Mouse (Mus musculus) testis, postnatal 10 days (tissue): ENCODE data around the gene Ttc7b.

Experiments used
- DNase-seq: peaks from one replicate; pipeline ENCODE4 v3.0.0; 2021; ENCODE audit warnings: low spot score

The Ttc7b gene

DNA sequence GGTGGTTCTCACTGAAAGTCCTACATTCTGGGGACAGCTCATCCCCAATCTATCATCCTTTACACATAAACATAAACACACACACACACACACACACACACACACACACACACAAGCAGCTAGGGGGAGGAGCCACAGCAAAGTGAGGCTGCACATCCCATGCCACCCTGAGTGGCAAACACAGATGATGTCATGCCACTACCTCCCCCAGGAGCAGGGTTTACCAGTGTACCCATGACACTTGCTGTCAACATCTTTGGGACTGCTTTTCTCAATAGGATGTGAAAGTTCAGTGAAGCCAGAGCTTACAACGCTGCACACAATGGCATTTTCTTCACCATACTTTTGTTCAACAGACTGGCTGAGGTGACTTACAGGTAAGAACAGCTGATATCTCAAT lies 140.8 kb downstream of the Ttc7b start:
- DNase-seq = no peak

DNA sequence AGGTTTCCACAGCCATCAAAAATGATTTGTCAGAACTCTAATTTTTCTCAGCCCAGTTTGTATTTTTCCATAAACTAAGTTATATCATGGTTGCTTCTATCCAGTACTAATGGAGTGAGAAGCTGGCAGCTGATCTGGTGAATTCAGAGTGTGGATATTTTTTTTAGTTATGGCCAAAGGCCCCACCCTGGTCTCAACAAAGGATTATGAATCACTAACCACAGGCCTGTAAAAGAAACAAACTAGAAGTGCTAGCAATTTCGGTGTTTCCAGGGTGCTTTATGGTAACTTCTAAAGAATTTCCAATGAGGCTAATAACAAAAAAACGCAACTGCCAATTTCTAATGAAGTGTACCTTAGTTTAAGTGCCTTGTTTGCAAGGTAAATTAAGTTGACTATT lies 142.4 kb downstream of the Ttc7b start:
- DNase-seq = no peak

DNA sequence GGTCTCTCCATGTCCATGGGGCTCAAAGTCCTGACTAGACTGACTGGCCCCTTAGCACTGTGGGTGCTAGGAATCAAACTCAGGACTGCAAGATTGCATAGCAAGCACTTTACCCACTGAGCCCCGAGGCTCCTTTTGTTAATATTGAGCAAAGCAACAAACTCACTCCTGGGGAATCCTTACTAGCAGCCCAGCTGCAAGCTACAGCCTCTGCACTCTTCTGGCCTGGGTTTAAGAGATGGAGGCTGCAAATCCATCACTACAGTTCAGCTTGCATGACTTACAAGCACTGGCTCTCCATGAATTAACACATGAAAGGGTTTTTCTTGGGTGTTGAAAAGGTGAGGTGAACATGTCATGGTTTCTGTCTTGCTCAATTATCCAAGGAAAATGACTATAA lies 142.8 kb downstream of the Ttc7b start:
- no peak for DNase-seq

DNA sequence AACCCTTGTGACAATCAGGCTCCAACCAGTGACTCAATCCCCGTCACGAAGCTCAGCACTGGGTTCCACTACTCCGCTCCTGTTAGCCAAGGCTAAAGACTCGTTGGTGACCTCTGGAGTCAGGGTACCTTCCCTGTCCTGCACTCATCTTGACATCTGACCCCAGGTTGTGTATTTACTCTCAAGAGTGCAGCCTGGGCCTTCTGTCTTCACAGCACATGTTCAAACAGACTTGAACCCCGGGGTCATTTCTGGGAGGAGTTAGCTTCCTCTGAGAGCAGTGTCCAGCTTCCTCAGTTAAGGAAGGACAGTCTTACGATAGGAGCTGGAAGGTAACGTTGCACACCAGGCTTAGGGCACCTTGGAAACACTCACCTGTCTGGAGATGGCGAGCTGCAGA lies 144.8 kb downstream of the Ttc7b start:
- no peak for DNase-seq

DNA sequence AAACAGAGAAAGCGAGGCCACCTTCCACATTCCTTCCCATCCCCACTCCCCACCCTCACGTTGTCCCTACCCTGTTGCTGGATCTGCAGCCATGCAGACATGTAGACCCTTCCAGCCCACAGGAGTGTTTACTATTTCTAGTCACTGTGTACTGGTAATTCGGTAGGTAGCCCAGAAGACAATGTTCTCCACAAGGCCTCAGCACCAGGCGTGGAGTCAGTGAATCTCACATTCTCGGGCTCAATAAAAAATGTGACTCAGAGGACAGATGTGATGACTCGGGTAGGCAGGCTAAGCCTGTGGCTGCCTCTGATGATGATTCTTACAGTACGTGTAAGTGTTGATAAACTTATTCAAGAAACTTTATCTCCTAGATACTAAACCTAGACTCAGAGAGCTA lies 147.8 kb downstream of the Ttc7b start:
- DNase-seq = no peak

DNA sequence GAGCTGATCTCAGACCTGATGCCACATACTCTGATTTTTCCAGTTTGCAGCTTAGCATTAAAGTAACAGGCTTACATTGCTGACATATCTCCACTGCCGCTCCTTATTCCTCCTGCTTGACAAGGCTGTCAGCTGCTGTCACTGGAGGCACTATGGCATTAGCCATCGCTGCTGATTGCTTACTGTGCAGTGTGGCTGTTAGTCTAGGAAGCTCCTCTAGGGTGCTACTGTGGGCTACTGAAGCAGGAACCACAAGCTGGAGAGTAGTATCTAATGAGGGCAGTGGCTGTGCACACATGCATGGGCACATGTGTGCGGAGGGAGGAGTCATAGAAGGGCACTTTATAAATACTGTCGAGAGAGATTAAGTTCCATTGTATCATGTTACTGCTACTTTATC lies 148.6 kb downstream of the Ttc7b start:
- no peak for DNase-seq

DNA sequence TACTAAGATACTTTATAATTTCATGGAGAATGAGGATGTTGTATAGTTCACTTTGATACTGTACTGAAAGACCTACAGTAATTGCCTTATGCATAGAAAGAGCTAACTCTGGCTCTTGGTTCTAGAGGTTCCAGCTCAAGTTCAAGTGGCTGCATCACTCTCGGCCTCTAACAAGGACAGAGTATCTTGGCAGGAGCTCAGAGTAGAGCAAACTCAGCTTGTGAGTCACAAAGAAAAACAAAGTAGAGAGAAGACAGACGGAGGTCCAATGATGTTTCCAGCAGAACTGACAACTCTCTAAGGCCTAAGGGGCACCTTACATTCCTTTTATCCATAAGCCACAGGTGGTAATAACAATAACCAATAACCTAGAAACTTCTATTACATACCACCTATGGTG lies 150.8 kb downstream of the Ttc7b start:
- no peak for DNase-seq

DNA sequence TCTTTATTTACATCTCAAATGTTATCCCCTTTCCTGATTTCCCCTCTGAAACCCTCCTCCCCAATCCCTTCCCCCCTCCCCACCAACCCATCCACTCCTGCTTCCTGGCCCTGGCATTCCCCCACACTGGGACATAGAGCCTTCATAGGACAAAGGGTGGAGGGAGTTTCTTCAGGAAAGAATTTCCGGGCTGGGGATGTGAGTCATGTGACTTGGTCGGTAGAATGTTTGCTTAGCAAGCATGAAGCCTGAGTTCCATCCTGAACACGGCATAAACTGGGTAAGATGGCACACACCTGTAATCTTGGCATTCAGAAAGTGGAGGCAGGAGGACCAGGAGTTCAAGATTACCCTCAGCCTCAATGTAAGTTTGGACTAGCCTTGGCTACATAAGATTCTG lies 151.4 kb downstream of the Ttc7b start:
- DNase-seq = no peak

DNA sequence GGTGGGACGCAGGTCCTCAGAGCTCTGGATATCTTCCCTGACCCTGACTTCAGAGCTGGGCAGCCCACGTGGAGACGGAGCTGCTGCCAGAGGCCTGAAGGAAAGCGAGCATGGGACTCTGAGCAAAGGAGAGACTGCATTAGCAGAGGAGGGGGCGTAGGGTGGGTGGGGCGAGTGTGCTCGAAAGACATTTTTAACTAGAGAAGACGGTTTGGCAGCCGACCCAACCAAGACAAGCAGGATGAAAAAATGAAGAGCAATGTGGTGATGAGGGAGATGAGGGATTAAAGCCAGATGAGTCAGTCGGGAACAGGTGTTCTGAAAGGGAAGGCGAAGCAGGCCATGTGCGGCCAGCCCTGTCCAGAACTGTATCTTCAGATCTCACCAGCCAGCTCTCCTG lies 159.3 kb downstream of the Ttc7b start:
- DNase-seq = no peak

DNA sequence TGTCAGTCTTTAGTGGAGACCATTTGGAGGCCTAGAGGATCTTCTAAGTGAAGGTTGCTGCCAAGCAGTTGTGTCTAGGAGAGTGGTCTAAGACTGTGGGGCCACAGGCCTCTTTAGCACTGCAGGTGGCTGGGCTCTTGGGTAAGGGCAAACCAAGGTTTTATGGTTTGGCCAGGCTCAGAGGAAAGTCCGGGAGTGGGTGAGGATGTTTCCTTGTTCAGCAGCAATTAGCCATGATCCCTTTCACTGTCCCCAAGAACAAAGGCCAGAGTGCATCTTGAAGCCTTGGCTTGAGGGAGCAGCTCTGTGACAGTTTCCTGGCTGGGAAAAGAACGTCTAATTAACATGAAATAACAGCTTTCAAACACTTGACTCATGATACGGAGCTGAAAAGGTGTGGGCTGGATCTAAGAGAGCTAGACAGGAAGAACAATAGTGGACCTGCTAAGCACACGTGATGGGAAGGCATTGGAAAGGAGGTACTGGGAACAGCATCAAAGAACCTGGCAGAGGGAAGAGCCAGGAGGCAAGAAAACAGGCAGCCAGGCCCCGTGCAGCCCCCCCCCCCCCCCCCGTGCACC lies 162.5 kb downstream of the Ttc7b start:
- no peak for DNase-seq

DNA sequence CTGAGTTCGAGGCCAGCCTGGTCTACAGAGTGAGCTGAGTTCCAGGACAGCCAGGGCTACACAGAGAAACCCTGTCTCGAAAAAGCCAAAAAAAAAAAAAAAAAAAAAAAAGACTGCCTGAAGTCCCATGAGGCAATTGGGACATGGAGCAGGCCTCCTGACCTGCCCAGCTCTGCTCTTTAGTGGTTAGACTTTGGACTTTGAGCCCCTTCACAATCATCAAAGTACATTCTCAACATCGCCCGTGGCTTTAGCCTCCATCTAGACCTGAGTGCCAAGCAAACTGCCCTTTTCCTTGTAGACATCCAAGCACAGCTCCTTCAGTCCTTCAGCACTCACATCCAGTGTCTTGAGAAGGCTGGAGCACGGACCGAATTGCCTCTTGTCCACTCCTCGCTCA lies 164.2 kb downstream of the Ttc7b start:
- DNase-seq = no peak

DNA sequence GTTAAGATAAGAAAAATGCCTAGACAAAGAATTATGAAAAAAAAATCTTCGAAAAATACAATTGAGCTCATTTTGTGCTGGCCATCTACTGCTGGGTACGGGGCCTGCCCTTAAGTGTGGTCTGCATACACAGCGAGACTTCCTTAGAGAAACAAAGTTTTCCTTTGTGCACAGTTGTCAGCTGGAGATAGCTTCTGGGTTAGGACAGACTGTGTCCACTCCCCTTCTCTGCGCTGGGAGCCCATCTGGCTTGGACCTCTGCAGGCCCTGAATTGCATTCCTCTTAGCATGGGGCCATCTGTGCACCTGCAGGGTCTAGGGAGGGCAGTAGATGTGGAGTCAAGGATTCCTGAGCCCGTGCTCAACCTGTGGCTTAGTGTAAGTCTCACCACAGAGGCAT lies 165.1 kb downstream of the Ttc7b start:
- DNase-seq = no peak

DNA sequence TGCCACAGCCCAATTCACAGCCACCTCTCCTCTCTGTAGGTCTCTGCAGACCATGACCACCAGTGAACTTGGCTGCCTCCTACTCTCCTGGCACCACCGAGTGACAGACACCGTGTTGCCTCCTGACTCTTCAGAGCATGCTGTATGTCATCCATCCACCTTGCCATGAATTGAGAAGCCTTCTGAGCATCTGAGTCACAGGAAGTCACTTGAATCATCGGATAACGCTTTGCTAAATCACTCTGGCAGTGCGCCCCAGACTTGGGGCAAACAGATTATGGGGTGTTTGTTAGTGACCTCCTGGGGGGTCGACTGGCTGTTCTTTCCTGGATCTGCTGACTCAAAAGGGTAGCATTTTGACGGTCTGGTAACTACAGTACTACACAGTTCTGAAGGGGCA lies 166.7 kb downstream of the Ttc7b start:
- no peak for DNase-seq

DNA sequence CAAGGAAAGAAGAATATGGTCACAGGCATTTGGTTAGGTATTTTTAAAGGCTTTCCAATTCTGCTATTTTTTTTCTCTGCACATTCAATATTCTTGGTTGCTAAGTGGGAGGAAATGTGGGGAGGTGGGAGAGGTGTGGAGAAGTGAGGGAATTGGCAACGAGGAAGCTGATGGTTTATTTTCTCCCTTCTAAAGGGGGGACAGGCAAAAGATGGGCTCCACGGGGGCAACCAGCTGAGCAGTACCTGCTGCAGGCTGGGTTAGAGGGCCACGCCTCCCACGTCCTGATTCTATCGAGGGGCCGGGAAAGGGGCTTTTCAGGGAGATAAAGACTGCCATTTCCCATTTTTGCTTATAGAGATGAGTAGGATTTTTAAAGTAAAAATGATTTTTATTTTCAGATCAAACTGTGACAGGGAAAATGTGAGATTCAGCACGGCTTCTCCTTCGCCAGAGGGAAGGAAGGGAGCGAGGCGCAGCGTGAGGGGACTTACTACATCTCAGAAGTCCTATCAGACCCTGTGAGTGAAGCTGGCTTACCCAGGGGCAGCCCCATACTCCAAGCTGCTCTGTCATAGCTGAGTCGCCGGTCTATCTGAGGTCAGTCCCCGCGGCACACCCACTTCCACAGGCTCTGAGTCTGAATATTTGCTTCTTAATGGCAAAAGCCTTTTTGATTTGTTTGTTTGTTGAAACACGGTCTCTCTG lies 167.4 kb downstream of the Ttc7b start:
- no peak for DNase-seq

DNA sequence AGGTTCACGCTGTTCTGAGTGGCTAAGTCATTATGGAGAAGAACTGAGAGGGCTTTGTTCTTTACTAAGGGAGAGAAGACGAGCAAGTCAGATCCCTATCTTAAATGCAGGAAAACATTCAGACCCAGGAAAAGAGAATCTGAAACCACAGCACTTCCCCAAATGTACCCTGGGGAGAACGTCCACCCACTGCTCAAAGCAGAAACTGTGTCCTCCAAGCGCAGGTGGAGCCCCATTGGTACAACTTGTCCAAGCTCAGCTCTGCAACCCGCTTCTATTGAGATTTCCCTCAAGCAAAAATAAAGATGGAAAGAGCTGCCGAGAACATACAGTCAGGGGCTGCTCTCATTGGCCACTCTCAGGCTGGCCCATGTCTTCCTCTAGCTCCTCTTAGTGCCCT lies 168.5 kb downstream of the Ttc7b start:
- no peak for DNase-seq

DNA sequence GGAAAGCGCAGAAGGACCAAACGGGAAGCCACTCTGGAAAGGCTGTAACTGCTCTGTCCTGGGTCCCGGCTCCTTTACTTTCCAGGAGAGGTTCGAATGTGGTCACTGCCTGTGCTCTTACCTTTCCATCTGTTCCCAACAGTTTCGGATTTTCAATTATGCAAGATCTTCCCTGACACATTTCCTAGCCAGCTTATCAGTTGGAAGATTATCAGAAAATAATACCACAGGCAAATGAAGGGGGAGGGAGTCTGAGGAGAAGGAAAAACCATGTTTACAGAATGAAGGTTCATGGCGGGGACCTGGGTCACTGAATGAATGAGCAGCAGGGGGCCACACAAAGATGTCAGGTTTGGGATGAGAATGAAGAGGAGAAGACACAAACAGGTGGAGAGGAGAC lies 177.1 kb downstream of the Ttc7b start:
- DNase-seq = no peak

DNA sequence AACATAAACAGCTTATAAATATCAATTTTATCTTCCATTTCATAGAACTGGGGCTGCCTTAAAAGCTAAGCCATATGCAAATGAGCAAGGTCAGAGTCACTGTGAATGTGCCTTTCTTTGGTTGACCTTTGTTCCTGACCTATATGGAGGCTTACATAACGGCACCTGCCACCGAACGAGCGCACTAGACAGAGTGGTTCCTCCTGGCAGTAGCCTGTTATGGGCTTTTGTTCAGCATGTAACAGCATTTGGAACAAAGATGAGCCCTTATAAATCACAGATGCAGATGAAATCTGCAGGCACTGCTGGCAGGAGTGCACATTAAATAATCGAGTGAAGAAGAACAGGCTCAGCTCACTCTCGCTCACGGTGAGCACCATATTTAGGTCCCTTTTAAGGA lies 179.0 kb downstream of the Ttc7b start:
- DNase-seq = no peak

DNA sequence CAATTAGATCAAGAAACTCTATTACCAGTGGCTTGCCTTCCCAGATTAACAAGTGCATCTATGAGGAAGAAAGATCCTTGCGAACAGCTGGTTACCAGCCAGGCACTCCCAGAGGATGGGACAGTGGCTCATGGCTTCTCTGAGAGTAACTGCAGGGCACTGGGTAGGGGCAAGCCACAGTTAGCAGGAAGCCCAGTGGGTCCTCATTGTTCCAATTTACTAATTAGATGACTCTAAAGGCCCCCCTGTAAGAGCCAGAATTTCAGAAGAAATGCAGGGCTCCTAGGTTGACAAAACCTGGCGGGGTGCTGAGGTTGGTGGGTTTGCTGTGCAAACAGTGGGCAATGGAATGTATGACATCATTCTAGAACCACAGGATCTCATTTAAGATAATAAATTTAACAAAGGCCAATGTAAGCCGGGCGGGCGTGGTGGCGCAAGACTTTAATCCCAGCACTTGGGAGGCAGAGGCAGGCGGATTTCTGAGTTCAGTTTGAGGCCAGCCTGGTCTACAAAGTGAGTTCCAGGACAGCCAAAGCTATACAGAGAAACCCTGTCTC lies 179.6 kb downstream of the Ttc7b start:
- DNase-seq = no peak

DNA sequence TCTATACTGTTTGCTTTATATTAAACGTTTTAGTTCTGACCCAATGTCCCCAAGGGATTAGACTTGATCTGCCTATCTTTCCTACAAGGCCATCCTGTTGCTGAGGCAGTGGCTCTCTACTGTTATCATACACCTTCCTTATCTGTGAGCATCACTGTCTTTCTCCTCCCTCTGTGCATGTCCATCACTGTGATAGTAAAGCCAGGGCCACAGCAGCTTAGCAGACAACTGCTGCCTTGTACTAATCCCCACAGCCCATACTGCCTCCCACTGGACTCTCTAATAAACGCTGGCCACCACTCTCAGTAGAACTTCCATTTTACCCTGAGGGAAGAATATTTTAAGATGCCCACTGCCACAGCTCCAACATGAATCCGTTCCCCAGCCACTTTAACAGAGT lies 182.6 kb downstream of the Ttc7b start:
- DNase-seq = no peak

DNA sequence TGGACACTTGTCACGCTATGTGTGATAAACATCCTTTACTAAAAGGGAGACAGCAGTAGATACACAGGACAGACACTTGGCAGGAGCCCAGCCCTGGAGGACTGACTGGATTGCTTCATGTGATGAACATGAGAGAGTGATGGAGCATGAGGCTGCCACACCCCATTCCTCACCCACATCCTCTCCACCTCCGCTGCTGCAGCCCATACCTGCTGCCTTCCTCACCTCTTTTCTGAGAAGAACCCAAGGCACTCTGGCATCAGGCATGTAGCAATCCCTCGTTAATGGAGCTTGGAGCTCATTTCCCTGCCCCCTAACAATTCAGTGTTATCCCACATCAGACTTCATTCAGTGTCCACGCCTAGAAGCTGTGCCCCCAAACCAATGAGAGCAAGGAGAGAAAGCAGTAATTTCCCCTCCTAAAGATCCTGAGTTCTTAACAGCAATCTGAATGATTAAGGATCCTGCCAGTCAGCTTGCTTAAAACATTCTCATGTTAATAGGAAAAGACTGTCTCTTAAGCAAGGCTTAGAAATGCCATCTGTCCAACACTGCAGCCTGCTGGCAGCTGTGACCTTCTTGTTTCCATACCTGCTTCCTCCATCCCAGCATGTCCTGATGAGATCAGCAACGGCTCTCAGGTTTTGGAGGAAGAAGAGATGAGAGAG lies 183.1 kb downstream of the Ttc7b start:
- DNase-seq = no peak

DNA sequence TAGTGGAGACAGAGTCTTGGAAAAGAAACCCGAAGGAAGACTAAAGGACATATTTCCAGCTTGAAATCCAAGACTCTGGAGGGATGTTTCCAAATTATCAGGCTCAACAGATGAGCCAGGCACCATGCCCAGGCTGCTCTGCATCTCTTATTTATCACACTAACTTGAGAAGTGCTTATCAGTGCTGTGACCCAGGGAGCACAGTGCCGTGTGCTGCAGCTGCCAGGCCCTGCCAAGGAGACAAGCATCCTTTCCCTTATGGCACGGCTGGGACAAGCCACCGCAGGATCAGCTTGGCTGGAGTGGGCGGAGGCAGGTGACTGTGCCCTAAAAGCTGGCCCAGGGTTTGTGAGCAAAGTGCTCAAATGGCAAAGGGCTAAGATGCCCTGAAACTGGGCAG lies 184.4 kb downstream of the Ttc7b start:
- DNase-seq = no peak

DNA sequence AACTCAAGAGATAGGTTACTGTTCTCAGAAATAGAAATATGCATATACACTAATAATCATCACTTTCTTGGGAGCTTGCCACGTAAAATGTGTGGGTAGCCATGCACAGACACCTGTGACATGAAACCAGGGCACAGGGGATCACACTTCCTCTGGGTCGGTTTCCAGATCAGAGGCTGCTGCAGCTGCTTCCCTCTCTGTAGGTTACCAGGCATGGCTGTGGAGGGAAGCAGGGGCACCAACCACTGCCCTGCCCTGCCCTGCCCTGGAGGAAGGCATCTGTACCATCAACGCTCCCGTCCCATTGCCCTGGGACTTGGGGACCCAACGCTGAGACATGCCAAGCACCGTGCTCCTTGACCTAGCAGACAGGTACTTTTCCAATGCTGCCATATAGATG lies 188.8 kb downstream of the Ttc7b start:
- no peak for DNase-seq

DNA sequence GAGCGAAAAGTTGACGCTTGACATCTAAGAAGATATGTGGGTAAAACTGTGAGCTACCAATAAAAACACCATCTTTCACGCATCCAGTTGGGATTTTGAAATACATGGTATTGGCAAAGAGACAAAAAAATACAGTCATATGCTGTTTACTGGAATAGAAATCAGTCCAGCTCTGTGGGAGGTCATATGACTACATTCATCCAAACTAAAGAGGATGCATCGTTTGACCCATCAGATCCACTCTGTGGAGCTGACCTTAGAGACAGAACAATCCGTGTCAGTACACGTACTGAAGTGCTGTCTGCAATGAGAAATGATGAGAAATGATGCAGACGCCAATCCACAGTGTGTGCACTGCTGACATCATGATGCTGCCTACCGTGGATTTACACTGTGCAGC lies 190.4 kb downstream of the Ttc7b start:
- DNase-seq = no peak

DNA sequence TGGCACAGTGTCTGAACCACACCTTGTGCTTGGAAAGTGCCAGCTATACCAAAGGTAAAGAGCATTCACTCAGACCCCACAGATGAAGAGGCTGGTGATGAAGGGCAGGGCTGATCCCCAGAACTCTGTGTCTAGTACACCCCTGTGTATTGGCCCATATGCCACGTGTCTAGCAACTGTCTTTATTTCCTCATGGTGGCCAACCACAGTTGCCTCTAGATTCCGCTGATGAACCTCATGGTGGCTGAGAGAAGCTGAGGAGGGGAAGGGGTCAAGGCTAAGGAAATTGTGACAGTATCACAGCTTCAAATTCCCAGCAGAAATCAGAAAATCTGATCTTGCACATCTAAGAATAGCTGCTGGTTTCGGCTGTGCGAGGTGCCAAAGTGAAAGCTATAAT lies 191.6 kb downstream of the Ttc7b start:
- no peak for DNase-seq
